Mouse (Mus musculus) cortical plate, adult 2 months (tissue): ENCODE measurements around the gene Rreb1.

Source experiments
- CTCF ChIP-seq: fragments of 200-500 bp; IDR thresholded peaks from 2 replicates; pipeline ENCODE4 v1.5.1; 2011; ENCODE audit warnings: mild to moderate bottlenecking, control low read depth, low read length; ENCODE audit not compliant: insufficient read depth; ENCODE audit errors: extremely low read depth
- POLR2A ChIP-seq: fragments of 200-500 bp; IDR thresholded peaks from 2 replicates; pipeline ENCODE4 v1.6.1; 2011; ENCODE audit warnings: mild to moderate bottlenecking, low read length, control low read depth; ENCODE audit not compliant: insufficient read depth; ENCODE audit errors: extremely low read depth

DNA sequence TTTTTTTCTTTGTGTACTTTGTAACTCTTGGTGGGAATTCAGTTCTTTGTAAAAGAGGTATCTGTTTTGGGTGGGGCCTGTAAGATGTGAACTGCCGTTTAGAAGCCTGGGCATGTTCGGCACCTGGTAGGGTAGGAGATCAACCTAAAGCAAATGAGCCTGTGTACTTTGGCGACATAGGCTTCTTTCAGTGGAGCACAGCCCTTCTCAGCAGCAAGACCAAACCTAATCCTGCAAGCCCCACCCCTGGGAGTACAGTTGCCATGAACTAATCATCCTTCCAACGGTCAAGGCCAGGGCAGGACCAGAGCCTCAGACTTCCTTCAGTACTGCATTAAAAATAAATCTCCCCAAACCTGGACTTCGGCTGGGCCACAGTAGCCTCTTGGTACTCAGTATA is 101.4 kb downstream of the Rreb1 start:
- no peak for TF ChIP-seq CTCF
- no peak for TF ChIP-seq POLR2A
